Mouse (Mus musculus): ENCODE results near the gene Lactb.

DNA sequence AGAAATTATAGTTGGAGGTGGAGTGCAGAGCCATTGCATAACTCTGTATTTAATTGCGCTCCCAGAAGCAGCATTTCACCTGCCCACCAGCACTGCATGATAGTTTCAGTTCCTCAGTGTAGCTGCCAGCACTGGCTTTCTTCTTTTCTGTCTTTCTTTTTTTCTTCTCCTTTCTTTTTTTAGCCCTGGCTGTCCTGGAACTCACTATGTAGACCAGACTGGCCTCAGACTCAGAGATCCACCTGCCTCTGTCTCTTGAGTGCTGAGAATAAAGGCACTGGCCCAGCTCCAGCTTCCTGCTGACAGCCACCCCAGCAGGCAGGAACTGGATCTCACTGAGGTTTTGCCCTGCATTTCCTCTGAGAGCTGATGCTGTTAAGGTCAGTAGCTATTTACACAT is 2.7 kb upstream of the Lactb start:
- TF ChIP-seq CTCF (IDR thresholded peaks at IDR 0.05; ENCODE audit: low read depth, low read length) (no peak), EP300 (IDR thresholded peaks at IDR 0.05; ENCODE audit: insufficient read depth, low read depth, low read length) (no peak), POLR2A (IDR thresholded peaks at IDR 0.05; ENCODE audit: insufficient read depth, low read length) (no peak)
